10 mouse cellular contexts compared by ENCODE assay signal in the genomic region with DNA sequence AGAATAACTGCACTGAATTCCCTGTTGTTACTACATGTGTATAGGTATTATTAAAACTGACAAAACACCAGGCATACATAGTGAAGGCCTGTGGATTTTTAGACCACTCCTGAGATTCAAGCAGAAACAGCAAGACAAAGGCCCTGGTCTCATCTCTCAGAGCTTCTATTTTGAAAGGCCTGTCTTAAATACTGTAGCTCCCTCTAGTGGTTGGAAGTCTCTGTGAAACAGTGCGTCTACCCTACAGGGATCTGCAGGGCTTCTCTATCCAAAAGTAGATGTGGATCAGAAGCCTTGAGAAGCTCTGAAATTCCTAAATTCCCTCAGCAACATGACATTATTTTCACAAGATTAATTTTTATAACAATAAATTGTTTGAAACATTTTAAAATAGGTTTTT. TPM values are rescaled to one million over a fixed set of nuclear protein-coding genes. Genes with fewer than 3 reads are reported as not detected.
DNase-seq lines count a peak whose midpoint lies in the region; TF ChIP-seq lines count a peak whose summit lies in the region.
"Had no signal": no experiment of that assay in that cellular context is flagged by ENCODE, and none has a peak within 500 bp of the region (broad histone marks: within the 10 kb centered on the region; RNA-seq: fewer than 3 reads in every experiment).

No protein-coding gene starts in this region.

- H3K4me3 ChIP-seq in layer of hippocampus, adult 2 months = no peak overlapping the region
- no peak overlapping the region for H3K4me3 ChIP-seq in left cerebral cortex, adult 2 months
- H3K4me3 ChIP-seq: heart, embryonic 13.5 days had no signal

- TF ChIP-seq CTCF in layer of hippocampus, adult 2 months (conservative IDR thresholded peaks at IDR 0.05) = peak; percentile 71
- peak; percentile 61 for TF ChIP-seq CTCF in left cerebral cortex, adult 2 months (IDR thresholded peaks at IDR 0.05)

- intact Hi-C loops in left cerebral cortex, adult 2 months (cut with DNase I) = no loop called here

- no peak overlapping the region for H3K27ac ChIP-seq in layer of hippocampus, adult 2 months
- no peak overlapping the region for H3K27ac ChIP-seq in left cerebral cortex, adult 2 months
- H3K27ac ChIP-seq: heart, embryonic 13.5 days had no signal

- DNase-seq in adrenal gland, adult 2 months = peak; percentile 25
- DNase-seq in adrenal gland, postnatal 25 days = no peak
- DNase-seq in layer of hippocampus, adult 2 months (ENCODE audit: low spot score in 2 of 2) = no peak
- DNase-seq in layer of hippocampus, postnatal 36 days = no peak
- peak; percentile 83 for DNase-seq in R1 (ENCODE audit: low read depth, low spot score)
- DNase-seq in left cerebral cortex, adult 2 months (ENCODE audit: extremely low spot score in 1 of 2, low spot score in 2 of 2) = no peak
- no peak for DNase-seq in cerebellum, adult 9-10 months
- no peak for DNase-seq in gastrocnemius, postnatal 10 days

RNA-seq across cellular contexts. Expression of gene Olfr1389, which starts 12.3 kb away (rescaled TPM):
- not detected for total RNA-seq in adrenal gland, adult 2 months (2021)
- polyA plus RNA-seq in adrenal gland, adult 2 months (2012; rRNA removed) = not detected in 2 replicates
- not detected in 2 replicates for total RNA-seq in adrenal gland, postnatal 25 days (2021)
- total RNA-seq in layer of hippocampus, adult 2 months (2021) = not detected
- total RNA-seq in layer of hippocampus, postnatal 36 days (2021) = not detected
- not detected for total RNA-seq in left cerebral cortex, adult 2 months (2021)
- not detected for total RNA-seq in gastrocnemius, postnatal 10 days (2021)
- polyA plus RNA-seq: heart, embryonic 13.5 days had no signal

RNA-seq across cellular contexts. Expression of gene Olfr1388, which starts 25.9 kb away (rescaled TPM):
- under 1 TPM in 1 of 2 experiments, not detected in 1; 0.12 TPM for total RNA-seq in adrenal gland, adult 2 months (2021)
- polyA plus RNA-seq in adrenal gland, adult 2 months (2012; rRNA removed) = not detected in 2 replicates
- 0.09 TPM in 1 of 2 replicates, not detected in the other for total RNA-seq in adrenal gland, postnatal 25 days (2021)
- under 1 TPM; 0.61 to 0.67 TPM for total RNA-seq in layer of hippocampus, adult 2 months (2021)
- total RNA-seq in layer of hippocampus, postnatal 36 days (2021) = under 1 TPM; 0.45 to 0.46 TPM
- total RNA-seq in left cerebral cortex, adult 2 months (2021) = under 1 TPM; 0.34 to 0.63 TPM
- under 1 TPM; 0.11 to 0.12 TPM for total RNA-seq in gastrocnemius, postnatal 10 days (2021)
- polyA plus RNA-seq: heart, embryonic 13.5 days; testis, adult 2 months had no signal

RNA-seq across cellular contexts. Expression of gene Olfr1387, which starts 44.6 kb away (rescaled TPM):
- total RNA-seq in adrenal gland, adult 2 months (2021) = not detected
- polyA plus RNA-seq in adrenal gland, adult 2 months (2012; rRNA removed) = not detected in 2 replicates
- not detected in 2 replicates for total RNA-seq in adrenal gland, postnatal 25 days (2021)
- not detected for total RNA-seq in layer of hippocampus, adult 2 months (2021)
- not detected for total RNA-seq in layer of hippocampus, postnatal 36 days (2021)
- total RNA-seq in left cerebral cortex, adult 2 months (2021) = not detected
- total RNA-seq in gastrocnemius, postnatal 10 days (2021) = not detected
- polyA plus RNA-seq: heart, embryonic 13.5 days; testis, adult 2 months had no signal

RNA-seq across cellular contexts. Expression of gene Olfr1386, which starts 54.3 kb away (rescaled TPM):
- not detected for total RNA-seq in adrenal gland, adult 2 months (2021)
- not detected in 2 replicates for polyA plus RNA-seq in adrenal gland, adult 2 months (2012; rRNA removed)
- total RNA-seq in adrenal gland, postnatal 25 days (2021) = not detected in 2 replicates
- total RNA-seq in layer of hippocampus, adult 2 months (2021) = not detected
- total RNA-seq in layer of hippocampus, postnatal 36 days (2021) = not detected
- not detected for total RNA-seq in left cerebral cortex, adult 2 months (2021)
- total RNA-seq in gastrocnemius, postnatal 10 days (2021) = not detected
- polyA plus RNA-seq: heart, embryonic 13.5 days; testis, adult 2 months had no signal

Comparison
In these comparisons a context has a peak if more than half of its experiments do, and no peak if none do; other contexts are left out.
1. DNase-seq: peak in adrenal gland, adult 2 months (single experiment) and R1 (single experiment); none in adrenal gland, postnatal 25 days (single experiment), layer of hippocampus, adult 2 months (0 of 2), layer of hippocampus, postnatal 36 days (0 of 2), left cerebral cortex, adult 2 months (0 of 2), cerebellum, adult 9-10 months (single experiment) and gastrocnemius, postnatal 10 days (single experiment).